Mouse (Mus musculus) macrophage (primary cell): Measurements from ENCODE around the gene Eef1akmt4. TPM values are rescaled to one million over a fixed set of nuclear protein-coding genes. Genes with fewer than 3 reads are reported as not detected.

Source experiments
- H3K27ac ChIP-seq: fragments of 350-480 bp; formaldehyde crosslinking; 2 replicates; pipeline ENCODE4 v1.9.0; 2021
- H3K36me3 ChIP-seq: fragments of 350-480 bp; formaldehyde crosslinking; 2 replicates; pipeline ENCODE4 v1.9.0; 2021; ENCODE audit errors: inconsistent target
- H3K4me3 ChIP-seq: fragments of 350-480 bp; formaldehyde crosslinking; 2 replicates; pipeline ENCODE4 v1.9.0; 2021; ENCODE audit errors: inconsistent target
- H3K79me2 ChIP-seq: fragments of 350-480 bp; formaldehyde crosslinking; 2 replicates; pipeline ENCODE4 v1.9.0; 2021; ENCODE audit errors: inconsistent target
- WGBS: methylation state at CpG from one replicate; pipeline ENCODE4 v1.1.7; 2026; ENCODE audit warnings: inconsistent platforms; ENCODE audit not compliant: missing documents; 5-methylcytosine and 5-hydroxymethylcytosine counted together
- polyA plus RNA-seq: library from polyadenylated mRNA; stranded (reverse); fragments of 250-400 nt; gene quantifications from 3 replicates; pipeline ENCODE4 v1.2.4, GENCODE M21; 2018; ENCODE audit warnings: inconsistent platforms

The Eef1akmt4 gene
- polyA plus RNA-seq, 1 experiment from 2014 or later, result 3.9 TPM

GRCm38 (mm10) chr16:20619541-20620398 lies 8.4 kb downstream of the Eef1akmt4 start:
- 6% methylated on average over 78 of the region's 83 CpGs for WGBS
- H3K27ac ChIP-seq, result no peak overlapping the region
- no peaks in the 10 kb centered on the region for H3K79me2 ChIP-seq
- H3K36me3 ChIP-seq, result no peaks in the 10 kb centered on the region
- no peak overlapping the region for H3K4me3 ChIP-seq

GRCm38 (mm10) chr16:20620399-20620735 lies 9.0 kb downstream of the Eef1akmt4 start:
- WGBS, result 7% methylated on average over 9 of the region's 9 CpGs
- Histone ChIP-seq H3K36me3 (no peaks in the 10 kb centered on the region), H3K27ac (no peak overlapping the region)

GRCm38 (mm10) chr16:20620751-20621190 lies 9.4 kb downstream of the Eef1akmt4 start:
- Histone ChIP-seq H3K36me3 (no peaks in the 10 kb centered on the region), H3K27ac (no peak overlapping the region), H3K4me3 (no peak overlapping the region), H3K79me2 (no peaks in the 10 kb centered on the region)
- WGBS, result 2% methylated on average over 32 of the region's 32 CpGs

More at GRCm38 (mm10) chr16:20620399-20620735, 9.0 kb downstream of the Eef1akmt4 start:
- Histone ChIP-seq H3K4me3 (no peak overlapping the region), H3K79me2 (no peaks in the 10 kb centered on the region)

- under 1% methylated on average over 70 of the region's 92 CpGs for WGBS
- H3K79me2 ChIP-seq, result no peaks in the 10 kb centered on the region
- 0 out of 2 replicates have a peak within 1 kb of the TSS, but pooled peaks have one; percentile 13 for H3K27ac ChIP-seq
- no peaks in the 10 kb centered on the region for H3K36me3 ChIP-seq
- H3K4me3 ChIP-seq, result peak within 1 kb of the TSS; percentile 54
Observed at GRCm38 (mm10) chr16:20621191-20621990, 10.0 kb downstream of the Eef1akmt4 start, which contains the start of gene Camk2n2. TSS of gene Camk2n2 (minus strand) at chr16:20621287.

GRCm38 (mm10) chr16:20621991-20622685 lies 10.7 kb downstream of the Eef1akmt4 start:
- H3K36me3 ChIP-seq, result no peaks in the 10 kb centered on the region
- H3K4me3 ChIP-seq, result peak overlapping the region; percentile 54
- no peaks in the 10 kb centered on the region for H3K79me2 ChIP-seq
- WGBS, result 0% methylated on average over 22 of the region's 37 CpGs
- H3K27ac ChIP-seq, result 0 out of 2 replicates have a peak overlapping the region, but pooled peaks have one; percentile 13

- no peaks in the 10 kb centered on the region for H3K36me3 ChIP-seq
- no peak overlapping the region for H3K4me3 ChIP-seq
- H3K79me2 ChIP-seq, result no peaks in the 10 kb centered on the region
- WGBS, result 47% methylated on average over 2 of the region's 2 CpGs
- H3K27ac ChIP-seq, result no peak overlapping the region
Observed at GRCm38 (mm10) chr16:20623211-20623610, 11.8 kb downstream of the Eef1akmt4 start.

- no peak overlapping the region for H3K27ac ChIP-seq
- no peak overlapping the region for H3K4me3 ChIP-seq
- H3K79me2 ChIP-seq, result no peaks in the 10 kb centered on the region
- no peaks in the 10 kb centered on the region for H3K36me3 ChIP-seq
- WGBS, result 78% methylated on average over 11 of the region's 11 CpGs
Observed at GRCm38 (mm10) chr16:20628871-20629391, 17.5 kb downstream of the Eef1akmt4 start.

GRCm38 (mm10) chr16:20629731-20630634 lies 18.6 kb downstream of the Eef1akmt4 start, which contains the start of gene Ece2:
TSS of gene Ece2 (plus strand) at chr16:20629828.
- Histone ChIP-seq H3K4me3 (no peak within 1 kb of the TSS), H3K27ac (no peak within 1 kb of the TSS), H3K79me2 (no peaks in the 10 kb centered on the region), H3K36me3 (no peaks in the 10 kb centered on the region)
- WGBS, result 13% methylated on average over 54 of the region's 54 CpGs

- no peaks in the 10 kb centered on the region for H3K36me3 ChIP-seq
- WGBS, result 92% methylated on average over 8 of the region's 8 CpGs
- no peak overlapping the region for H3K27ac ChIP-seq
- H3K4me3 ChIP-seq, result no peak overlapping the region
- no peaks in the 10 kb centered on the region for H3K79me2 ChIP-seq
Observed at GRCm38 (mm10) chr16:20637410-20637809, 26.0 kb downstream of the Eef1akmt4 start.

- Histone ChIP-seq H3K27ac (no peak overlapping the region), H3K36me3 (no peaks in the 10 kb centered on the region), H3K79me2 (no peaks in the 10 kb centered on the region), H3K4me3 (no peak overlapping the region)
- WGBS, result 90% methylated on average over 7 of the region's 8 CpGs
Observed at GRCm38 (mm10) chr16:20638367-20638766, 27.0 kb downstream of the Eef1akmt4 start.

- H3K27ac ChIP-seq, result no peak overlapping the region
- H3K36me3 ChIP-seq, result no peaks in the 10 kb centered on the region
- H3K4me3 ChIP-seq, result no peak overlapping the region
- under 1% methylated on average over 8 of the region's 8 CpGs for WGBS
- H3K79me2 ChIP-seq, result no peaks in the 10 kb centered on the region
Observed at GRCm38 (mm10) chr16:20642161-20642560, 30.8 kb downstream of the Eef1akmt4 start.

GRCm38 (mm10) chr16:20643911-20644310 lies 32.5 kb downstream of the Eef1akmt4 start:
- Histone ChIP-seq H3K4me3 (no peak overlapping the region), H3K79me2 (no peaks in the 10 kb centered on the region), H3K27ac (no peak overlapping the region), H3K36me3 (no peaks in the 10 kb centered on the region)
- 93% methylated on average over 7 of the region's 7 CpGs for WGBS
